Mouse (Mus musculus) neutrophil, adult 5-6 weeks (primary cell): ENCODE measurements around the gene Cfp. TPM values are rescaled to one million over a fixed set of nuclear protein-coding genes. Genes with fewer than 3 reads are reported as not detected.

ENCODE experiments used
- ATAC-seq: fragments of 151-379, 151-347 bp; 2 replicates; pipeline ENCODE4 v1.8.0; 2017; ENCODE audit warnings: mild to moderate bottlenecking, moderate TSS enrichment; ENCODE audit not compliant: insufficient number of reproducible peaks, poor library complexity, low FRiP score, severe bottlenecking; ENCODE audit errors: extremely low read depth
- total RNA-seq: library from RNA; stranded (forward); fragments of 200-1000 nt; gene quantifications from 2 replicates; pipeline ENCODE4 v1.2.3, GENCODE M21; 2017

Gene Cfp
- 64.4 and 66.2 TPM in 2 replicates for total RNA-seq

- peak; percentile 84 for ATAC-seq
Measured at GRCm38 (mm10) chrX:20931364-20931763, at the start of gene Cfp. Gene Cfp, minus strand, starts transcription at chrX:20931555.

- ATAC-seq = no peak
Measured at GRCm38 (mm10) chrX:20980901-20981300, 49.5 kb upstream of the Cfp start.

GRCm38 (mm10) chrX:20961477-20962378 is 30.4 kb upstream of the Cfp start, which contains the start of gene Uxt:
Gene Uxt, minus strand, starts transcription at chrX:20962017.
- ATAC-seq = peak; percentile 97

DNA sequence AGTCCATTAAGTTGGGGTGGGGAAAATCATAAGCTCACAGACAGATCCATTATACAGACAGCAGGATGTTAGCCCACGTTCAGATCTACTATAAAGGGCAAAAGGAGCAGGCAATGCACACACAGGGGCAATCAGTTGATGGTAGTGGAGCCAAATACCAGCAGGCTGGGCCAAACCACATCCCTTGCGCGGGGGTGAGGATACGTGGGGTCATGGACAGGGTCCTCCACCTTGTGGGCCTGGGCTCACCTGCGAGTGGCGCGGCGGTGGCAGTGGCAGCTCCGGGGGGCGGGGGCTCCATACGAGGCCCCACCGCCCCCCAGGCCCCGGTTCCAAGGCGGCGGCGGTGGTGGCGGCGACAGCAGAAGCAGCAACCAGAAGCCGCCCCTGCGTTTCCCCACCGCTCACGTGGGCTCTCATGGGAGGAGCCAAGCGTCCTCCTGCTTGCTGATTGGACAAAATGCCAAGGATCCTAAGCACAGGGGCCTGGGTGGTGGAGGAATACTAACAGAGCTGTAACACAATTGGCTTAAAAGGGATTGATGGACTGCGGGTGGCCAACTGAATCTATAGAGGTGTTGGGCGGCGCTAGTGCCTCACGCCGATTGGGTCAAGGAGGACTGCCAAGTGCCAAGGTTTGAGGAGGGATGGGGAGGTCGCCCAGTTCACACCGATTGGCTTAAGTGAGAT is 19.0 kb upstream of the Cfp start, which contains the start of gene Elk1:
Gene Elk1, minus strand, starts transcription at position 418 of the 690 bp plus-strand sequence.
- ATAC-seq = peak; percentile 99

GRCm38 (mm10) chrX:20946055-20946454 is 14.7 kb upstream of the Cfp start:
- ATAC-seq = 0 out of 2 replicates have a peak, but pooled peaks have one; percentile 39

- ATAC-seq = peak; percentile 89
Measured at GRCm38 (mm10) chrX:20931963-20932362, 608 bp upstream of the Cfp start.

- ATAC-seq = no peak
Measured at GRCm38 (mm10) chrX:20929859-20930258, 1.5 kb downstream of the Cfp start.

DNA sequence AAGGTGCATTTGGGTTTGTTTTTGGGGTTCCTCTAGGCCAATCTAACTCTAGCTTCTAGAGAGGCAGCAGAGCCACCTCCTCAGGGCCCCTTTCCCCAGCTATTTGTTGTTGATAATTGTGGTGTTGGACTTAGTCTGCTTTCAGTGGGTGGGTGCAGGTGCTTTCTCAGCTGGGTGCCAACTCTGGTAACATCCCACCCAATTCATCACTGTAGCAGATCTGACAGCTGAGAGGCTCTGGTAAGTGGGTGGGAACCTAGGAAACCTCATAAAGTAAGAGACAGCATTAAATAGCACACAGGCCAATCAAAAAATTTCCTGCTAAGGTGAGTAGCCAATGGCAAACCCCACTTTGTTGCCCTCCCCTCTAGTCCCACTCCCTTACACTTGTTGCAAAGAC is 6.4 kb downstream of the Cfp start:
- ATAC-seq = no peak

GRCm38 (mm10) chrX:20923506-20923905 is 7.8 kb downstream of the Cfp start:
- no peak for ATAC-seq

GRCm38 (mm10) chrX:20921366-20921765 is 10.0 kb downstream of the Cfp start:
- ATAC-seq = no peak

GRCm38 (mm10) chrX:20920844-20921364 is 10.5 kb downstream of the Cfp start, which contains the start of gene Syn1:
Gene Syn1, minus strand, starts transcription at chrX:20921004.
- peak; percentile 99 for ATAC-seq

DNA sequence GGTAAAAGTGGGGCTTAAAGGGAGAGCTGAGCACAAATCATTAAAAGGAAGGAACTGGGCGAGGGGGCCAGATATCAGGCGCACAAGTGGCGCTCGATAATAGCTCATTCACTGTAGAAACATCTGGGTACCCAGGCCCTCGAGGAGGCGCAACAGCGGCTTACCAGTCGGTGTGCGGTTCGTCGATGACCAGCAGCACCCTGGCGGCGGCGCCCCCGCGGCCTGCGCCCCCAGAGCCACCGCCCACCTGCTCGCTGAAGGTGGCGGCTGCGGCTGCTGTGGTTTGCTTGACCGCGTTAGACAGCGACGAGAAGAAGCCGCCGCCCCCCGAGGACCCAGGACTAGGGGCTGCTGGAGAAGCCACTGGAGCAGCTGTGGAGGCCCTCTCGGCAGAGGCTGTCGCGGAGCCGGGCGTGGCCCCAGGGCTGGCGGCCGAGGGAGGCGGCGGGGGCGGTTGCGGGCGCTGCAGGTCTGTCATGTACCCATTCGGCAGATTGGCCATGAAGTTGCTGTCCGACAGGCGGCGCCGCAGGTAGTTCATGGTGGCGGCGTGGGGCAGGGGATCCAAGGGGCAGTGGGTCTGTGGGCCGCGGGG is 11.0 kb downstream of the Cfp start:
- peak; percentile 27; the same call in 1 of the 2 replicates for ATAC-seq

DNA sequence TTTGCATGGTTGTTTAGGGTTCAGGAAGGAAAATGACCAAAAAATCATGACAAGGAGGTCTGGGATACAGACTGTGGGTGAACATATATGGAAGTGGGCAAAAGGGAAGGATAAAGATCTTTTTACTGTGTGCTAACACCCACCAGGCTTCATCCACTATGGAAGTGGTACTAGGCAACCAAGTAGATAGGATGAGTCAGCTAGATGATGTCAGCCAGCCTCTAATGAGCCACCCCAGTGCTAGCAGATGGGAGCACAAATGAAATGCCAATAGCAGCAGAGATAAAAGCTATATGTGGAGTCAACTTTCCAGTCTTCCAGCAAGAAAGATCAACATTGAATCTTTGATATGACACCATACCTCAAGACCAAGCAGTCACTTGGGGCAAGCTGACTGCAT is 16.3 kb downstream of the Cfp start:
- ATAC-seq = no peak

GRCm38 (mm10) chrX:20913726-20914125 is 17.6 kb downstream of the Cfp start:
- no peak for ATAC-seq

DNA sequence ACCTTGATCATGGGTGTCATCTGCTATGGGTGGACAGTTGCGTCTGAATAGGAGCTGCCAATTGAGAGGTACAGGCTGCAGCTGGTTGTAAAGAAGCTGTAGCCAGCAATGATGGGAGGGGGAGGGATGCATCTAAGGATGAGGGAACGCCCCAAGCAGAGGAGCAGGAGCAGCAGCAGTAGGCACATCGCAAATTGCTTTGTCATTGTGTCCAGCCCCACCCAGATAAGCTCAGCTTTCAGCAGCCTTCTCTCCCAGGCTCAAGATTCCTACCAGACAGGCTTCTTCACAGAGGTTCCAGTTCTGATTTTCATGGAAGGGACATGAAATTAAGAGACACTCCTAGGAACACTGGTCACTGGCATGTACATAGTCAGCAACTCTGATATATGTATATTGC is 21.3 kb downstream of the Cfp start:
- no peak for ATAC-seq

Other genes starting within 250 kb of the Cfp start
- gene Cdk16, start 243.6 kb downstream of the Cfp start, total RNA-seq = 65.8 and 67.2 TPM in 2 replicates
- gene Usp11, start 227.6 kb downstream of the Cfp start, total RNA-seq = 16.7 and 20.8 TPM in 2 replicates
- 92.4 and 100 TPM in 2 replicates for gene Araf, start 133.7 kb downstream of the Cfp start, total RNA-seq
- not detected in 2 replicates for gene Timp1, start 61.4 kb downstream of the Cfp start, total RNA-seq
- 0.61 and 0.93 TPM in 2 replicates for gene Syn1, start 10.6 kb downstream of the Cfp start, total RNA-seq
- 6.1 and 8.1 TPM in 2 replicates for gene Elk1, start 19.1 kb upstream of the Cfp start, total RNA-seq
- gene Uxt, start 30.5 kb upstream of the Cfp start, total RNA-seq = 22.8 and 24.4 TPM in 2 replicates
- gene Zfp182, start 130.8 kb upstream of the Cfp start, total RNA-seq = 31.9 and 36.0 TPM in 2 replicates
- not detected in 2 replicates for gene Spaca5, start 136.9 kb upstream of the Cfp start, total RNA-seq
- gene Zfp300, start 158.0 kb upstream of the Cfp start, total RNA-seq = 1.1 and 2.0 TPM in 2 replicates
- gene Ssxa1, start 184.3 kb upstream of the Cfp start, total RNA-seq = not detected in 2 replicates
- not detected in 2 replicates for gene Gm21876, start 244.1 kb upstream of the Cfp start, total RNA-seq